Mouse (Mus musculus): ENCODE measurements at regions not wholly inside any gene's neighbourhood (a gene's known extent, or its start where the extent isn't known, plus 50 kb on each side); places are given as distances from the start of the nearest gene placed in this dataset.

DNA sequence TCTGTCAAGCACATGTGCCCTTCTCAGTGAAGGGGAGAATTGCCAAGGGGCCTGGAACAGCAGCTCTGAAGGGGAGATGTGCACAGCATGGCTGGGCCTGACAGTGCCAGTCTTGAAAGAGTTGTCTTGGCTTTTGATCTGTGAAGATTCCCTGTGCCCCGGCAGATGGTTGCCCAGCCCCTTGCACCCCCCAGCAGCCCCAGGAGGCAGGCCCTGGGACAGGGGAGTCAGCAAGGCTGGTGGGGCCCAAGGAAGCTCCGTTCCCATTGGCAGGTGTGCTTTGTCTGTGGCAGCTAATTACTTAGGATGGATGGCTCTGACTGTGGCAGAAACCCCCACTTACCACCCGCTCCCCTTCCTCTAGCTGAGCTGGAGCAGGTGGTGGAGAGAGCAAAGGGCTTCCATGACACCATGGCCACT lies 58.6 kb downstream of the Tspan17 start:
- DNase-seq (ENCODE audit: low spot score): no peak

DNA sequence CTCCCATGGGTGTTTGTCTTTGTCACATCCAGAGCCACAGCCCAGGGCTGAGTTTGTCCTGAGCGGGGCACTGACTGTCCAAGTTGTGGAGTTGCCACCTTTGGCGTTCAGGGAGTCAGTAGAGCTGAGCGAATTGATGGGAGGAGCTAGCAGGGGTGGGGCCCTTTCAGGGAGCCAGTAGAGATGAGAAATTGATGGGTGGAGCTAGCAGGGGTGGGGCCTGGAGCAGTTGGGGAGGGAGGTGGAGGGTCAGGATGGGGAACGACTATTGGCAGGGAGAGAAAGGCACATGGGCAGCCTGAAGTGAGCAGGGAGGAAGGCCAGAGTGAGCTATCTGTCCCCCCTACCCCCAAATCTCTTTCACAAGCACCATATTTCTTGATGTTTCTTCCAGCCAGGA lies 62.0 kb downstream of the Tspan17 start:
- DNase-seq (ENCODE audit: low spot score): no peak

- DNase-seq (ENCODE audit: low spot score): no peak
Observed at GRCm38 (mm10) chr13:54855333-54856238, 66.4 kb downstream of the Tspan17 start.

DNA sequence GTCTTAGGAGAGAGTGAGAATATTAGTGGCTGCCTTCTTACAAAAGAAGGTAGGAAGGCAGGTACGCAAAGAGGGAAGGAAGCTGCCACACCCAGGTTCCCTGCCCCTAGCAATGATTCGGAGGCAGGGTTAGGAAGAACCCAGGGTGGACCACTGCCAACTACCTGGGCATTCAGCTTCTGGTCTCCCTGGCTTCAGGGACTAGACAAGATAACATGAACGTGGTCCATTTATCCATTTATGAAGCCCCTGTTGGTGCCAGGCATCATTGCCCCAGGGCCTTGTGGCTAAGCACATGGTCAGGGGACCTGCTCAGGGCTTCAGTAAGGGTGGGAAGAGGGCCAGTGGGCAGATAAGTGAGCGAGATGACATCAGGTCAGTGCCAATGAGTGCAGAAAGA lies 73.8 kb downstream of the Tspan17 start:
- no peak for DNase-seq (ENCODE audit: low spot score)

DNA sequence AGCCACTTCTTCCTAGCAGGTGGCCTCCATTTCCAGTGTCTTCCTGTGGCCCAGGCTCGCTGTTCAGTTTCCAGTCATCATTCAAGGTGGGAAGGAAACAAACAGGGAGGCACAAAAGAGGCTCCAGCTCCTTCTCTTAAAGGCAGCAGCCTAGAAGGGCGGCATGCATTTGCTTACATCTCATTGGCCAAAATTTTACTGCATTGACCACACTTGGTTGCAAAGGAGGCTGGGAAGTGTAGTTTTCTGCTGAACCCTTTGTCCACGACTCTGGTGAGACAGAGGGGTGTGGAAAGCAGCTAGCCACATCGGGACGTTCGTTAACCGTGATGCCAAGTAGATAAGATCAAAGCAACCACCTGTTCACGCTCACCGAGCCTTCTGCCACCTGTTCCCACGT lies 74.9 kb downstream of the Tspan17 start:
- DNase-seq (ENCODE audit: low spot score): peak; percentile 47

DNA sequence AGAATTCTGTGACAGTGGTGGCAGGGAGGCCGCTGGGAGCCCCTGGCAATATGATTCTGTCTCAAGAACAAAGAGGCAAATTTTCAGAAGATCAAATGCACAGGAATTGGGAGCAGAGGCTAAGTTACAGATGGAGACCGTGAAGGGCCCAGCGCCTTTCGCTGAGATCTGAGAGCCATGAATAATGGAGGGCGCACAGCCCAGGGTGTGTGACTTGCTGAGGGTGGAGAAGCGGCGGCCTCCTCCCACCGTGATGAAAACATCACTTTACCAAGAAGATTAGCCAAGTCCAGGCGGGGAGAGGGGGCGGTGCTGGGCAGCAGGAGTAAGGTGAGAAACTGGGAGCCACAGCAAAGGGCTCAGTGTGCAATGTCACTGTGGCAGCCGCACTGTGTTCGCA lies 77.2 kb upstream of the Unc5a start:
- DNase-seq (ENCODE audit: low spot score): no peak

DNA sequence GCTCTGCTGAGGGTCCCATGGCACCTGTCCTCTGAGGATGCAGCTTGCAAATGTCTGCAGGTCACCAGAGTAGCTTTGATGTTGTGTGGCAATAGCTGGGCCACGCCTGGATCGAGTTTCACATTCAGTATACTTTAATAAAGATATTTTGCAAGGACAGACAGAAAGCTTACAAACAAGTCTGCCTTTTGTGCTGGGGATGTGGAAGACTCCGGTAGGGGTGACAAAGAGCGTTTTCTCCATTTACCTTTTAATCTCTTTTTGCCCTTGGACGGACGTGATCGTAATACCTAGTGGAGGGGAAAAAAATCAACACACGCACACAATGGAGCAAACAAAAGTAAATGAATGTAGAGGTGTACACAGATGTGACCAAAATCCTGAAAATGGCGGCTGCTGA lies 75.3 kb upstream of the Unc5a start:
- no peak for DNase-seq (ENCODE audit: low spot score)

- DNase-seq (ENCODE audit: low spot score): no peak
Observed at GRCm38 (mm10) chr13:54874291-54875200, 74.7 kb upstream of the Unc5a start.

GRCm38 (mm10) chr13:54876556-54876955 lies 72.7 kb upstream of the Unc5a start:
- DNase-seq (ENCODE audit: low spot score): no peak

- no peak for DNase-seq (ENCODE audit: low spot score)
Observed at GRCm38 (mm10) chr13:54877656-54878055, 71.6 kb upstream of the Unc5a start.

- no peak for DNase-seq (ENCODE audit: low spot score)
Observed at GRCm38 (mm10) chr13:54879325-54879724, 69.9 kb upstream of the Unc5a start.

GRCm38 (mm10) chr13:54880204-54880603 lies 69.0 kb upstream of the Unc5a start:
- no peak for DNase-seq (ENCODE audit: low spot score)

GRCm38 (mm10) chr13:54882781-54883180 lies 66.4 kb upstream of the Unc5a start:
- DNase-seq (ENCODE audit: low spot score): no peak

DNA sequence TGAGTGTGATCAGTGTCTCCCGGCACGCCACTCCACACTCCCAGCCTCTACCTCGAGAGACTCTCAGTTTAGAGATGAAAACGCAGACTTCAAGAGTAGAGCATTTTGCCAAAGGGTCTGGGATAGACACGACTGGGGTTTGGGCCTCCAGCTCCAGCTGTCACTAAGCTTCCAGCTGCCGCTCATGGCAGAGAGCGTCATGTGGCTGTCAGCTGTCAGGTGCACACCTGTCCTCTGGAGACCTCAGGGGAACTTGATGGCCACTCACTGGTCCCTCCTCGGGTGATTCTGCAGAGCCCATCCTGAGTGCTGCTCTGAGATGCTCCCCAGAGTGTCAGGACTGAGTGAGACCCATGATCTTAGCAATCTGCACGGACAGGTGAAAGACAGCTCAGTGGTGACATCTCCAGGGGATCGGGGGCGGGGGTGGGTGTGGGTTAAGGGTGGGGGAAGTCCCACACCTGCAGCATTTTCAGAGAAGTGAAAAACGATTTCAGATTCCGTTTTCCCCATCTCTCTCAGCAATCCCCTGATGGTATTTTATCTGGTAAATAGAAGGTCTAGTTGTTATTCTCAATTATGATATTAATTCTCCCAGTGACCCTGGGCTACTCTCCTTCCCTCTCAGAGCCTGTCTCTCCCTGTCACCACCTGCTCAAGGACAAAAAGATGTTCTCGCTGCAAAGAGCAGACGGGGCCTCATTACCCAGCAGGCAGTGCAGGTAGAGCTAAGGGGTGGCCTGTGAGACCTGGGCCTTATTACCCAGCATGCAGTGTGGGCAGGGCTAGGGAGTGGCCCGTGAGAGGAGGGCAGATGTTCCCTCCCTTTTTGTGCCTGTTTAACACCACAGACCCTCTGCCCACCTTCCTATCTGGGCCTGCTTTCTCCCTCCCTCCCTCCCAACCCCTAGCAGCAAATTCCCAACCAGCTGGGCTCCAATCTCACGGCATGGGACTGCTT lies 65.2 kb upstream of the Unc5a start:
- DNase-seq (ENCODE audit: low spot score): no peak

- DNase-seq (ENCODE audit: low spot score): no peak
Observed at GRCm38 (mm10) chr13:54884709-54885460, 64.3 kb upstream of the Unc5a start.

- no peak for DNase-seq (ENCODE audit: low spot score)
Observed at GRCm38 (mm10) chr13:54887366-54887921, 61.8 kb upstream of the Unc5a start.

DNA sequence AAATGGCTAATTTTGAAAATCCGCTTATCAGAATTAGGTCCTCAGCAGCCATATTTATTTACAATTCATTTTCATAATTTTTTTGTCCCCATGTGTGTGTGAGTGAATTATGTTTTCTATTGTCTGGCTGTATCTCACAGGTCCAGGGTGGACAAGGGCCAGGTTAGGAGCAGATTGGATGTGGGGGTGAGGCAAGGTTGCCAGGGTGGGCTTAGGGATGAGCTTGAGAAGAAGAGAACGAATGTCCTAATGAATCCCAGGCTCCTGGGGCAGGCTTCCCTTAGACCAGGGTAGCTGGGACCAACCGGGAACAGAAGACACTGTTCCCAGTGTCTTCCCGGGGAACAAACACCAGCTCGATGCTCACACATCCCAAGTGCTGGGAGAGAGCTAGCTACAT lies 61.2 kb upstream of the Unc5a start:
- DNase-seq (ENCODE audit: low spot score): no peak

DNA sequence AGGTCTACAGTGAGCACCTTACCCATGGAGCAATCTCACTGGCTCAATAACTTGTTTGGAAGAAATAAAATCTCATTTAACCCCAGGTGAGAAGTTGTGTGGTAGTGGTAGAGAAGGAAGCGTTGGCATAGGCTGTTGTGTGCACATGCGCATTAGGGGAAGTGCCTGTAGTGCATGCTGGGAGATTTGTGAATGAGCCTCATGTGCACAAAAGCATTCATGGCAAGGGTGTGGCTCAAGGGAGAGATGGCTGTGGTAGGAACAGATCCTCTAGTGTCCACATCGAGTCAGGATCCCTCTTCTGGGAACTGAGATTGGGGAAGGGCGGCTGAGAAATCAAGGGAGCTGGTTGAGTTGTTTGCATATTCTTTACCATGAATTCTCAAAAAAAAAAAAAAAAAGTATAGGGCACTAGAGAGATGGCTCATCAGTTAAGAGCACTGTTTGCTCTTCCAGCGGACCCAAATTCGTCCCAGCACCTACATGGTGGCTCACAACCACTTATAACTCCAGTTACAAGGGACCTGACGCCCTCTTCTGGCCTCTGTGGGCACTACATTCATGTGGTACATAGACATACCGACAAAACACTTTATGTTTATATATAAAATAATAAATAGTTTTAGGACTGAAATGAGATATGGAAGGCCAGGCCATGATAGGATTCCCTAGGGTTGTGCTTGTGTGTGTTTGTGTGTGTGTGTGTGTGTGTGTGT lies 59.4 kb upstream of the Unc5a start:
- DNase-seq (ENCODE audit: low spot score): no peak

DNA sequence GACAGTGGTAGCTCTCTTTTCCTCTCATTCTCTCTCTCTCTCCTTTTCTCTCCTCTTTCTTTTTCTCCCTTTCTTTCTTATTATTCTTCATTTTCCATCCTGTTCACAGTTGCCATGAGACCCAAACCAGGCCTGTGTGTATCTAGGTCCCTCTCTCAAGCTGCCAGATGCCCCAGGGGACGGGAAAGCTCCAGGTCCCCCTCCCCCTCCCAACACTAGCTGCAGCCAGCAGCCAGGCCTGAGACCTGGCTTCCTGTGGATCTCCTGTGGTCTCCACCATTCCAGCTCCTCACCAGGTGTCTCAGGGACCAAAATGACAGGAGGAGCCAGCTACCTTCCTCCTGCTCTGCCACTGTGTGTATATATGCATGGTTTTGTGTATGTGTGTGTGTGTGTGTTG lies 56.6 kb upstream of the Unc5a start:
- no peak for DNase-seq (ENCODE audit: low spot score)

Measured in thymus, postnatal 0 days (tissue).